Mouse (Mus musculus): ENCODE results near the gene Slc6a21.

Gene Slc6a21

GRCm38 (mm10) chr7:45277136-45277760, at the start of gene Slc6a21:
Gene Slc6a21, plus strand, starts transcription at chr7:45277513.
- peak; percentile 82 to 90 for DNase-seq

- no peak for DNase-seq
Observed at GRCm38 (mm10) chr7:45228548-45228947, 48.8 kb upstream of the Slc6a21 start.

GRCm38 (mm10) chr7:45229046-45229445, 48.3 kb upstream of the Slc6a21 start:
- no peak for DNase-seq

GRCm38 (mm10) chr7:45229459-45230203, 47.7 kb upstream of the Slc6a21 start:
- no peak for DNase-seq

- no peak for DNase-seq
Observed at GRCm38 (mm10) chr7:45231192-45231591, 46.1 kb upstream of the Slc6a21 start.

GRCm38 (mm10) chr7:45231941-45232340, 45.4 kb upstream of the Slc6a21 start:
- DNase-seq: no peak

- DNase-seq: no peak
Observed at GRCm38 (mm10) chr7:45232716-45233465, 44.4 kb upstream of the Slc6a21 start.

GRCm38 (mm10) chr7:45233580-45234332, 43.6 kb upstream of the Slc6a21 start:
- no peak for DNase-seq

- peak in 1 of 2 experiments; percentile 35 for DNase-seq
Observed at GRCm38 (mm10) chr7:45234333-45234841, 42.9 kb upstream of the Slc6a21 start.

GRCm38 (mm10) chr7:45234922-45235571, 42.3 kb upstream of the Slc6a21 start:
- peak; percentile 54 to 60 for DNase-seq

- DNase-seq: no peak
Observed at GRCm38 (mm10) chr7:45235656-45236180, 41.6 kb upstream of the Slc6a21 start.

GRCm38 (mm10) chr7:45237747-45238699, 39.3 kb upstream of the Slc6a21 start:
- DNase-seq: no peak

- DNase-seq: peak; percentile 62 to 65
Observed at GRCm38 (mm10) chr7:45238723-45239496, 38.4 kb upstream of the Slc6a21 start, which contains the start of gene Cd37. Gene Cd37, minus strand, starts transcription at chr7:45239115.

- DNase-seq: no peak
Observed at GRCm38 (mm10) chr7:45240109-45240508, 37.2 kb upstream of the Slc6a21 start.

- DNase-seq: peak; percentile 37 to 59
Observed at GRCm38 (mm10) chr7:45240633-45241388, 36.5 kb upstream of the Slc6a21 start, which contains the start of gene Slc6a16. Gene Slc6a16, plus strand, starts transcription at chr7:45241085.

GRCm38 (mm10) chr7:45241389-45241749, 35.9 kb upstream of the Slc6a21 start:
- DNase-seq: no peak

GRCm38 (mm10) chr7:45247666-45248065, 29.6 kb upstream of the Slc6a21 start:
- no peak for DNase-seq

- DNase-seq: no peak
Observed at GRCm38 (mm10) chr7:45253806-45254205, 23.5 kb upstream of the Slc6a21 start.

- DNase-seq: peak; percentile 35 to 61
Observed at GRCm38 (mm10) chr7:45255822-45256221, 21.5 kb upstream of the Slc6a21 start.

All from lung, postnatal 4 days (tissue).